Mouse (Mus musculus): ENCODE data around the gene Tepp. TPM values are rescaled to one million over a fixed set of nuclear protein-coding genes. Genes with fewer than 3 reads are reported as not detected.
A peak's percentile ranks its signal among the peaks of the same experiment; 100 is the strongest.

The Tepp gene
- polyA plus RNA-seq, 1 experiment from 2014 or later: 0.64 TPM

DNA sequence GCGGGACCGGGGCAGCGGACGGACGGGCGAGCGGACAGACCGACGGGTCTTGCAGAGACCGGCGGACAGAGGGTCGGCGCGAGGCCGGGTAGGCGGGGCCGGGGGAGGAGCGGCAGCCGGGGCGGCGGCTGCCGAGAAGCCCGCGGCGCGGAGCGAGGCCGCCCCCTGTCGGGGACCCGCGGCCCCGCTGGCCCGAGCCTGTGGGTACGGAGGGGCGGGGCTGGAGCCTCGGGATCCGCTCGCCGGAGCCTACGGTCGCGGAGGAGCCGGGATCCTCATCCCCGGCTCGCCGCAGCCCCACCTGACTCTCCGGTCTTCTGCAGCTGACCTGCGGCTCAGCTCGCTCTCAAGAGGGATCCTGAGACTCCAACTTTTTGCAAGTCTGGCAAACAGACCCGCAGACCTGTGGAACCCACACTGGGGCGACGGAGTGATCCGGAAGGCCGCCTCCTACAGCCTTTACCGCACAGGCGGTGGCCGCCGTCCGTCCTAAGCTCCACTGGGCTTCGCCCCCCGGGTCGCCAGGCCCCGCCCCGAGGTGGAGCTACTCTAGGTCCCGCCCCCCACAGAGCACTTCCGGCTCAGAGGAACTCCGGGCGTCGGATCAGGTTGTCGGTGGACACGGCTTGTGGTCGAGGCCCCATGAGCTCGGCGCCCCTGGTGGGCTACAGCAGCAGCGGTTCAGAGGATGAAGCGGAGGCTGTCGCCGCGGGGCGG lies 21.5 kb downstream of the Tepp start, which contains the start of the genes Zfp319 and Usb1:
Zfp319 (minus strand) TSS at position 231 of the 717 bp plus-strand sequence.
Usb1 (plus strand) TSS at position 565 of the 717 bp plus-strand sequence.
- Histone ChIP-seq H3K27ac (peak within 1 kb of the TSS; percentile 99), H3K27me3 (no peaks in the 10 kb centered on the region), H3K9me3 (no peaks in the 10 kb centered on the region), H3K36me3 (peaks cover 41% of the 10 kb centered on the region), H3K4me2 (peak within 1 kb of the TSS; percentile 78), H3K4me3 (peak within 1 kb of the TSS; percentile 94), H3K4me1 (peaks cover 28% of the 10 kb centered on the region), H3K9ac (peak within 1 kb of the TSS; percentile 84)
- WGBS: under 1% methylated on average over 65 of the region's 80 CpGs
- ATAC-seq (ENCODE audit: borderline replicate concordance, extremely low read depth, low FRiP score, low TSS enrichment): peak; percentile 95

- WGBS: 11% methylated on average over 21 of the region's 21 CpGs
- H3K9ac ChIP-seq: peak overlapping the region; percentile 84
- H3K4me1 ChIP-seq: peaks cover 23% of the 10 kb centered on the region
- H3K4me3 ChIP-seq: peak overlapping the region; percentile 94
- no peaks in the 10 kb centered on the region for H3K27me3 ChIP-seq
- ATAC-seq (ENCODE audit: borderline replicate concordance, extremely low read depth, low FRiP score, low TSS enrichment): peak; percentile 4; the same call in 1 of the 2 replicates
- peak overlapping the region; percentile 99 for H3K27ac ChIP-seq
- H3K36me3 ChIP-seq: peaks cover 37% of the 10 kb centered on the region
- no peaks in the 10 kb centered on the region for H3K9me3 ChIP-seq
- peak overlapping the region; percentile 78 for H3K4me2 ChIP-seq
Observed at GRCm38 (mm10) chr8:95332437-95333199, 22.3 kb downstream of the Tepp start.

DNA sequence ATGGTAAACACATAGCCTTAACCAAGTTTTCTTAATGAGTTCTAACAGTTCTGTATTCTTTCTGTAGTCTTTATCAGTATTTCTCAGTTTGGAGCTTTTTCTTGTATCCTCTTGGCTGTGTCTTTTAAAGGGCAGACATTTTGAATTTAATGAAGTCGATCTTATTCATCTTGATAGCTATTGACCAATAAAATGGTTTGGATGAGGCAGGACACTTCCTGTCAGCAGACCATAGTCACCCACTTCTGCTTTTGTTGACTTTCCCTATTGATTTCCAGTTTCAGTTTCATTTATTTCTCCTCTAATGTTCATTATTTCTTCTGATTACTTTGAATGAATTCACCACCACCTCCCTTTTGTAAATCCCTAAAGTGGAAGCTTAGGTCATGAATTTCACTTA lies 25.3 kb downstream of the Tepp start:
- whole genome bisulfite sequencing: 83% methylated on average over 1 of the region's 1 CpGs
- Histone ChIP-seq H3K9ac (no peak overlapping the region), H3K4me2 (no peak overlapping the region), H3K4me3 (no peak overlapping the region), H3K9me3 (no peaks in the 10 kb centered on the region), H3K27ac (no peak overlapping the region), H3K27me3 (no peaks in the 10 kb centered on the region), H3K36me3 (peaks cover 19% of the 10 kb centered on the region), H3K4me1 (peaks cover 11% of the 10 kb centered on the region)
- no peak for ATAC-seq (ENCODE audit: borderline replicate concordance, extremely low read depth, low FRiP score, low TSS enrichment)

- H3K36me3 ChIP-seq: peaks cover 19% of the 10 kb centered on the region
- no peak overlapping the region for H3K9ac ChIP-seq
- no peaks in the 10 kb centered on the region for H3K9me3 ChIP-seq
- no peak for ATAC-seq (ENCODE audit: borderline replicate concordance, extremely low read depth, low FRiP score, low TSS enrichment)
- no peak overlapping the region for H3K27ac ChIP-seq
- no peak overlapping the region for H3K4me2 ChIP-seq
- H3K4me1 ChIP-seq: peaks cover 9% of the 10 kb centered on the region
- no peaks in the 10 kb centered on the region for H3K27me3 ChIP-seq
- H3K4me3 ChIP-seq: no peak overlapping the region
Observed at GRCm38 (mm10) chr8:95336363-95336762, 26.0 kb downstream of the Tepp start.

- 63% methylated on average over 5 of the region's 5 CpGs for whole genome bisulfite sequencing
- Histone ChIP-seq H3K36me3 (peaks cover 31% of the 10 kb centered on the region), H3K4me1 (peaks cover under 1% of the 10 kb centered on the region), H3K9ac (no peak overlapping the region), H3K27me3 (no peaks in the 10 kb centered on the region), H3K27ac (no peak overlapping the region), H3K9me3 (no peaks in the 10 kb centered on the region), H3K4me2 (no peak overlapping the region), H3K4me3 (no peak overlapping the region)
- ATAC-seq (ENCODE audit: borderline replicate concordance, extremely low read depth, low FRiP score, low TSS enrichment): no peak
Observed at GRCm38 (mm10) chr8:95341721-95342120, 31.4 kb downstream of the Tepp start.

DNA sequence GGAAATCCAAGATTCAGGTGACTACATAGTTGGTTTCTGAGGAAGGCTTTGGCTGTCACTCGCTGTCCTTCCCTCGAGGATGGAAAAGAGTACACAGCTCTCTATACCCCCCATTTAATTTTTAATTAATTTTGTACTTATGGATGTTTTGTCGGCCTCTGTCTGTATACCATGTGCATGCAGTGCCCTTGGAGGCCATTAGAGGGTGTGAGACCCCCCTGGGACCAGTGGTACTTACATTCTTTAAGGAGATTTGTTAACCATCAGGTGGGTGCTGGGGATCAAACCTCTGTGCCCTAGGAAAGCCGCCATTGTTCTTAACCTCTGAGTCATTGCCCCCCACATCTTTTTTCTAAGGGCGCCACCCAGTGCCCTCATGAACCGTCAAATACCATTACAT lies 34.3 kb downstream of the Tepp start:
- WGBS: 77% methylated on average over 6 of the region's 6 CpGs
- peaks cover 23% of the 10 kb centered on the region for H3K4me1 ChIP-seq
- ATAC-seq (ENCODE audit: borderline replicate concordance, extremely low read depth, low FRiP score, low TSS enrichment): no peak
- peaks cover 26% of the 10 kb centered on the region for H3K36me3 ChIP-seq
- H3K27ac ChIP-seq: no peak overlapping the region
- no peaks in the 10 kb centered on the region for H3K9me3 ChIP-seq
- H3K4me2 ChIP-seq: no peak overlapping the region
- no peaks in the 10 kb centered on the region for H3K27me3 ChIP-seq
- H3K4me3 ChIP-seq: no peak overlapping the region
- H3K9ac ChIP-seq: no peak overlapping the region

DNA sequence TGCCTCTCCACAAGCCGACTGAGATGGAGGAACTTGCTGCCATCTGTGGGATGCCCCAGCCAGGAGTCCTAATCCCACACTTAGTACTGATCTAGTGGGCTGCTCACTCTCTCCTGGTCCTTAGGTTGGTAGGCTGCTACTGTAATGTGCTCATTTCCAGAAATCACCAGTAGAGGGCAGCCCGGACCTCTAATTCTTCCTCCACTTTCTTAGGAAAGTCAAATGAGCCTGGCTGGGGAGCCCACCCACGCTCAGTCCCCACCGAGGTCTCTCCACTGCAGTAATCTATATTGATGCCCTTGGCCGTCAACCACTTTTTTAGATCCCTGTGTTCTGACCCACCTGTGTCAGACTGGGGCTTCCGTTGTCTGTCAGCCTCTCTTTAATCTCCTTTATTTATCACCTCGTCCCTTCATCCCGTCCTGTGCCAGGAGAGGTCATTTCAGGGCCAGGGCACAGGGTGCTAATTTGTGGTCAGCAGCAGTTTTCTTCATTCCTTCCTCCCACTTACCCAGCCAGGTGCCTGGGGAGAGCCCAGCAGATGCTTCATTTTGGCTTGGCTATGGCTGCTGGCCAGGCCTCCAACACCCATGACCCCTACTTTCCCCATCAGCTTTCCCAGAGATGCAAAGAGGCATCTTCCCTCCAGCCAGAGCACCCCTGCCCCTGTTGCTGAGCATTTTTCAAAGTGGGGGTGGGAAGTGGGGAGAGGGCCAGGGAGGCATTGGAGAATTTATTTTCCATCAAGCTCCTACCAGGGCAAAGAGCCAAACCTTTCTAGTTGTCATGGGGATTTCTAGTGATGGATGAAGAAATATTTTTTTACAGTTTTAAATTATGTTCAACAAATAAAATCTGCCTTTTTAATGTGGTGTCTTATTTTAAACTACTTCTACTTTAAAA lies 36.5 kb downstream of the Tepp start:
- peaks cover 32% of the 10 kb centered on the region for H3K4me1 ChIP-seq

DNA sequence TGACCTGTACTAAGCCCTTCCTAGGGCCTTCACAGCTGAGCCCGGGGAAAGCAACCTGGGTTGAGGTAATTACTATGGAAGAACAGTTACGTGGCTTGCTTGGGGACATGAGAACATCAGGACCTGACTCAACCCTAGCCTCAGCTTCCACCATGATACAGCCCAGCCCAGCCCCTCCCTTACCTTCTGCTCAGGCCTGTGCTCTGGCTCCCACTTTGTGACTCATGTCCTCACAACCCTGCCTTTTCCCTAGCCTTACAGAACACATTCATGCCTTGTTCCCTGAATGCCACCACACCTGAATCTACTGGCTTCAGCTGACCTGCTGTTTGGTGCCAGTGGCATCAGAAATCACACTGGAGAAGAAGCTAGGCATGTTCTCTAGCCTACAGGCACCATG lies 38.0 kb downstream of the Tepp start:
- no peak overlapping the region for H3K4me2 ChIP-seq
- no peak for ATAC-seq (ENCODE audit: borderline replicate concordance, extremely low read depth, low FRiP score, low TSS enrichment)

More for the DNA sequence above, 36.5 kb downstream of the Tepp start:
- Histone ChIP-seq H3K9me3 (no peaks in the 10 kb centered on the region), H3K4me3 (no peak overlapping the region), H3K9ac (no peak overlapping the region), H3K36me3 (peaks cover 26% of the 10 kb centered on the region), H3K4me2 (no peak overlapping the region), H3K27me3 (peaks cover 9% of the 10 kb centered on the region; the same call in 1 of the 2 replicates), H3K27ac (no peak overlapping the region)
- 14% methylated on average over 8 of the region's 8 CpGs for WGBS
- ATAC-seq (ENCODE audit: borderline replicate concordance, extremely low read depth, low FRiP score, low TSS enrichment): peak; percentile 40; the same call in 1 of the 2 replicates

GRCm38 (mm10) chr8:95348811-95349630 lies 38.7 kb downstream of the Tepp start:
- Histone ChIP-seq H3K27ac (peak overlapping the region; percentile 34), H3K9me3 (no peaks in the 10 kb centered on the region), H3K36me3 (peaks cover 11% of the 10 kb centered on the region), H3K27me3 (peaks cover 9% of the 10 kb centered on the region; the same call in 1 of the 2 replicates), H3K4me3 (no peak overlapping the region), H3K4me2 (peak overlapping the region; percentile 24), H3K9ac (no peak overlapping the region), H3K4me1 (peaks cover 41% of the 10 kb centered on the region)
- ATAC-seq (ENCODE audit: borderline replicate concordance, extremely low read depth, low FRiP score, low TSS enrichment): no peak
- WGBS: 28% methylated on average over 19 of the region's 19 CpGs

More for the DNA sequence above, 38.0 kb downstream of the Tepp start:
- 87% methylated on average over 2 of the region's 2 CpGs for WGBS
- Histone ChIP-seq H3K9me3 (no peaks in the 10 kb centered on the region), H3K9ac (no peak overlapping the region), H3K27ac (no peak overlapping the region), H3K27me3 (peaks cover 9% of the 10 kb centered on the region; the same call in 1 of the 2 replicates), H3K4me3 (no peak overlapping the region), H3K4me1 (peaks cover 36% of the 10 kb centered on the region), H3K36me3 (peaks cover 17% of the 10 kb centered on the region)

- H3K4me1 ChIP-seq: peaks cover 51% of the 10 kb centered on the region
- H3K4me2 ChIP-seq: peak overlapping the region; percentile 73
- H3K27me3 ChIP-seq: peaks cover 9% of the 10 kb centered on the region; the same call in 1 of the 2 replicates
- 3% methylated on average over 15 of the region's 15 CpGs for WGBS
- no peak overlapping the region for H3K27ac ChIP-seq
- H3K36me3 ChIP-seq: no peaks in the 10 kb centered on the region; the same call in 1 of the 2 replicates
- H3K9ac ChIP-seq: no peak overlapping the region
- no peaks in the 10 kb centered on the region for H3K9me3 ChIP-seq
- peak overlapping the region; percentile 66 for H3K4me3 ChIP-seq
- no peak for ATAC-seq (ENCODE audit: borderline replicate concordance, extremely low read depth, low FRiP score, low TSS enrichment)
Observed at GRCm38 (mm10) chr8:95351461-95351860, 41.1 kb downstream of the Tepp start.

Data from lung, embryonic 15.5 days (tissue).